Mouse (Mus musculus) lung, postnatal 0 days (tissue): ENCODE data around the gene Sun2.

Source experiments
- CTCF ChIP-seq: IDR thresholded peaks from 2 replicates; pipeline ENCODE4 v1.5.1; 2016; ENCODE audit warnings: antibody characterized with exemption, mild to moderate bottlenecking
- EP300 ChIP-seq: IDR thresholded peaks from 2 replicates; pipeline ENCODE4 v1.6.1; 2016; ENCODE audit warnings: antibody characterized with exemption, mild to moderate bottlenecking, control low read depth

GRCm38 (mm10) chr15:79692334-79692733 is 50.0 kb downstream of the Sun2 start:
- no peak for TF ChIP-seq CTCF
- TF ChIP-seq EP300: no peak
